Mouse (Mus musculus): Measurements from ENCODE around the gene Uggt1.

- TF ChIP-seq CTCF (IDR thresholded peaks at IDR 0.05; ENCODE audit: low read depth) (no peak), EP300 (IDR thresholded peaks at IDR 0.05; ENCODE audit: low read depth) (no peak)
These were observed 12.8 kb upstream of the Uggt1 start for GRCm38 (mm10) chr1:36257276-36257675.

Data from heart, postnatal 0 days (tissue).